Mouse (Mus musculus) macrophage (primary cell): ENCODE data around the gene Cd209d. TPM values are rescaled to one million over a fixed set of nuclear protein-coding genes. Genes with fewer than 3 reads are reported as not detected.
"Not testable (repeated sequence)": the region's sequence is repeated elsewhere in the genome, so short reads cannot be mapped to it uniquely, and the experiment has no call there.

Experiments used
- H3K27ac ChIP-seq: fragments of 350-480 bp; formaldehyde crosslinking; 2 replicates; pipeline ENCODE4 v1.9.0; 2021
- H3K36me3 ChIP-seq: fragments of 350-480 bp; formaldehyde crosslinking; 2 replicates; pipeline ENCODE4 v1.9.0; 2021; ENCODE audit errors: inconsistent target
- H3K4me3 ChIP-seq: fragments of 350-480 bp; formaldehyde crosslinking; 2 replicates; pipeline ENCODE4 v1.9.0; 2021; ENCODE audit errors: inconsistent target
- H3K79me2 ChIP-seq: fragments of 350-480 bp; formaldehyde crosslinking; 2 replicates; pipeline ENCODE4 v1.9.0; 2021; ENCODE audit errors: inconsistent target
- WGBS: methylation state at CpG from one replicate; pipeline ENCODE4 v1.1.7; 2026; ENCODE audit warnings: inconsistent platforms; ENCODE audit not compliant: missing documents; 5-methylcytosine and 5-hydroxymethylcytosine counted together
- polyA plus RNA-seq: library from polyadenylated mRNA; stranded (reverse); fragments of 250-400 nt; gene quantifications from 3 replicates; pipeline ENCODE4 v1.2.4, GENCODE M21; 2018; ENCODE audit warnings: inconsistent platforms
- total RNA-seq, 78 experiments: library from RNA; depleted of rRNA; stranded (reverse); fragments of 250-400 nt; gene quantifications; 1 replicate in 9 of 78; 2 replicates in 24 of 78; 3 replicates in 43 of 78; 4 replicates in 2 of 78; pipeline ENCODE4 v1.2.4; 2018; ENCODE audit warnings: inconsistent platforms in 56 of 78

Gene Cd209d
- not detected for total RNA-seq (2018; cell fraction: chromatin; rRNA removed)
- not detected for total RNA-seq (2018; cell fraction: cytosol; rRNA removed)
- not detected for total RNA-seq (2018; cell fraction: nucleus; rRNA removed)
- polyA plus RNA-seq: not detected in 3 replicates

- WGBS: 79% methylated on average over 4 of the region's 4 CpGs
- no peak within 1 kb of the TSS for H3K4me3 ChIP-seq
- H3K27ac ChIP-seq: no peak within 1 kb of the TSS
- H3K79me2 ChIP-seq: no peaks in the 10 kb centered on the region
- H3K36me3 ChIP-seq: no peaks in the 10 kb centered on the region
Measured at GRCm38 (mm10) chr8:3878455-3878854, at the start of gene Cd209d. TSS of gene Cd209d (minus strand) at chr8:3878555.

- no peaks in the 10 kb centered on the region for H3K79me2 ChIP-seq
- 85% methylated on average over 3 of the region's 3 CpGs for WGBS
- H3K4me3 ChIP-seq: no peak within 1 kb of the TSS
- no peaks in the 10 kb centered on the region for H3K36me3 ChIP-seq
- H3K27ac ChIP-seq: no peak within 1 kb of the TSS
Measured at GRCm38 (mm10) chr8:3926744-3927143, 48.4 kb upstream of the Cd209d start, which contains the start of gene Cd209b. TSS of gene Cd209b (minus strand) at chr8:3926844.

- Histone ChIP-seq H3K4me3 (no peak overlapping the region), H3K27ac (no peak overlapping the region), H3K36me3 (no peaks in the 10 kb centered on the region), H3K79me2 (no peaks in the 10 kb centered on the region)
- 90% methylated on average over 2 of the region's 2 CpGs for WGBS
Measured at GRCm38 (mm10) chr8:3876121-3876520, 2.2 kb downstream of the Cd209d start.

GRCm38 (mm10) chr8:3862736-3863135, 15.6 kb downstream of the Cd209d start:
- not testable (repeated sequence) for H3K79me2 ChIP-seq, H3K27ac ChIP-seq, H3K36me3 ChIP-seq, H3K4me3 ChIP-seq

DNA sequence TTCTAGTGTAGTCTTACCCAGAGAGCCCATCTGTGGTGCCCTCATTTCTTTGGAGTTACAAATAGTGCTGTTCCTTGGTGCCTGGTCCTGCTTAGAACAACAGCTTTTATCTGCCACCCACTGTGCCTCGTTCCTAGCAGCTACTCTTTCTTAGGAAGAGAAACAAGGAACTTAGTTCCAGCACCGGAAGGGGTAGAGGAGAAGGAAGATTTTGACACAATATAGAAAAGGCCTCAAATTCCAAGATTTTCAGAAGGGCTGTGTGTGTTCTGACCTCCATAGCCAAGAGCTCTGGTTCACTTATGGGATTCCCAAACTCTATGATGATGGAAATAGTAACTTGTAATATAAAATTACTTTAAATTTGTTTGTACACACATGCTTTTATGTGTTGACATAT, 24.1 kb downstream of the Cd209d start, which contains the start of gene Cd209e:
Cd209e (minus strand) TSS at position 101 of the 400 bp plus-strand sequence.
- Histone ChIP-seq H3K27ac (no peak within 1 kb of the TSS), H3K4me3 (no peak within 1 kb of the TSS), H3K79me2 (no peaks in the 10 kb centered on the region), H3K36me3 (no peaks in the 10 kb centered on the region)
- WGBS: 68% methylated on average over 2 of the region's 2 CpGs

Other genes starting within 250 kb of the Cd209d start
- gene Stxbp2, start 247.6 kb downstream of the Cd209d start, polyA plus RNA-seq: 121 to 243 TPM (median 173 TPM) in 3 replicates
- gene Retn, start 222.8 kb downstream of the Cd209d start, polyA plus RNA-seq: not detected in 3 replicates
- gene Mcemp1, start 212.8 kb downstream of the Cd209d start, polyA plus RNA-seq: 0.22 to 0.92 TPM (median 0.34 TPM) in 3 replicates
- gene Fcor, start 206.2 kb downstream of the Cd209d start, polyA plus RNA-seq: 1.5 to 1.9 TPM in 2 of 3 replicates, not detected in the other
- gene Trappc5, start 202.3 kb downstream of the Cd209d start, polyA plus RNA-seq: 7.0 to 10.2 TPM (median 7.1 TPM) in 3 replicates
- gene Fcer2a, start 184.4 kb downstream of the Cd209d start, polyA plus RNA-seq: not detected in 3 replicates
- not detected in 3 replicates for gene Clec4g, start 157.9 kb downstream of the Cd209d start, polyA plus RNA-seq
- 0.15 to 0.83 TPM in 2 of 3 replicates, not detected in the other for gene Cd209a, start 129.6 kb downstream of the Cd209d start, polyA plus RNA-seq
- gene Cd209e, start 24.2 kb downstream of the Cd209d start, polyA plus RNA-seq: not detected in 3 replicates
- not detected in 3 replicates for gene Cd209b, start 48.3 kb upstream of the Cd209d start, polyA plus RNA-seq
- gene Cd209c, start 76.2 kb upstream of the Cd209d start, polyA plus RNA-seq: not detected in 3 replicates
- not detected in 3 replicates for gene Cd209f, start 227.3 kb upstream of the Cd209d start, polyA plus RNA-seq